In genomic region chr3:86536751-86537150, GRCm38 (mm10) we compare ENCODE assay signal across 22 mouse cellular contexts. TPM values are rescaled to one million over a fixed set of nuclear protein-coding genes. Genes with fewer than 3 reads are reported as not detected.
"Had no signal": no experiment of that assay in that cellular context is flagged by ENCODE, and none has a peak within 500 bp of the region (broad histone marks: within the 10 kb centered on the region; RNA-seq: fewer than 3 reads in every experiment).

No protein-coding gene starts in this region.

- H3K9ac ChIP-seq: liver, embryonic 15.5 days; liver, postnatal 0 days; lung, embryonic 15.5 days; midbrain, embryonic 13.5 days; midbrain, embryonic 15.5 days; neural tube, embryonic 12.5 days; stomach, embryonic 15.5 days had no signal

- H3K27me3 ChIP-seq: liver, embryonic 15.5 days; lung, embryonic 15.5 days; megakaryocyte, embryonic 14.5 days; midbrain, embryonic 15.5 days; neural tube, embryonic 12.5 days; stomach, embryonic 15.5 days had no signal

- H3K4me3 ChIP-seq: liver, embryonic 15.5 days; lung, embryonic 15.5 days; megakaryocyte, embryonic 14.5 days; midbrain, embryonic 13.5 days; midbrain, embryonic 15.5 days; myocyte; neural tube, embryonic 12.5 days; stomach, embryonic 15.5 days had no signal

- H3K36me3 ChIP-seq: liver, embryonic 15.5 days; lung, embryonic 15.5 days; midbrain, embryonic 13.5 days; midbrain, embryonic 15.5 days; neural tube, embryonic 12.5 days; stomach, embryonic 15.5 days had no signal

- H3K4me1 ChIP-seq: liver, embryonic 15.5 days; lung, embryonic 15.5 days; megakaryocyte, embryonic 14.5 days; stomach, embryonic 15.5 days had no signal

- DNase-seq: liver, postnatal 0 days; lung, adult 2 months; lung, postnatal 14 days; lung, postnatal 36 days; right cerebral cortex, postnatal 14 days; thymus, adult 2 months; thymus, postnatal 25 days; thymus, postnatal 4 days had no signal

- ATAC-seq: liver, postnatal 0 days; lung, postnatal 0 days; midbrain, embryonic 13.5 days; midbrain, embryonic 15.5 days had no signal

- H3K4me2 ChIP-seq: liver, embryonic 15.5 days; lung, embryonic 15.5 days; midbrain, embryonic 13.5 days; midbrain, embryonic 15.5 days; neural tube, embryonic 12.5 days; stomach, embryonic 15.5 days had no signal

- H3K9me3 ChIP-seq: liver, embryonic 15.5 days; lung, embryonic 15.5 days; megakaryocyte, embryonic 14.5 days; midbrain, embryonic 13.5 days; midbrain, embryonic 15.5 days; neural tube, embryonic 12.5 days; stomach, embryonic 15.5 days had no signal

- H3K27ac ChIP-seq: liver, embryonic 15.5 days; lung, embryonic 15.5 days; macrophage; midbrain, embryonic 13.5 days; midbrain, embryonic 15.5 days; neural tube, embryonic 12.5 days; stomach, embryonic 15.5 days; stomach, postnatal 0 days had no signal

RNA-seq across cellular contexts. Expression of gene Mab21l2, which starts 11.7 kb away (rescaled TPM):
- total RNA-seq: megakaryocyte progenitor cell, adult 5-6 weeks; neutrophil, adult 5-6 weeks had no signal
- polyA plus RNA-seq: lung, postnatal 0 days; macrophage; myocyte; spleen, adult 2 months had no signal
